Mouse (Mus musculus): ENCODE data around the gene Wdr59. TPM values are rescaled to one million over a fixed set of nuclear protein-coding genes. Genes with fewer than 3 reads are reported as not detected.

Wdr59 gene
- 5.7 and 6.0 TPM in 2 replicates for polyA plus RNA-seq (2016; fragmentation: Nextera tagmentation; extraction: Ambion mirVana)

DNA sequence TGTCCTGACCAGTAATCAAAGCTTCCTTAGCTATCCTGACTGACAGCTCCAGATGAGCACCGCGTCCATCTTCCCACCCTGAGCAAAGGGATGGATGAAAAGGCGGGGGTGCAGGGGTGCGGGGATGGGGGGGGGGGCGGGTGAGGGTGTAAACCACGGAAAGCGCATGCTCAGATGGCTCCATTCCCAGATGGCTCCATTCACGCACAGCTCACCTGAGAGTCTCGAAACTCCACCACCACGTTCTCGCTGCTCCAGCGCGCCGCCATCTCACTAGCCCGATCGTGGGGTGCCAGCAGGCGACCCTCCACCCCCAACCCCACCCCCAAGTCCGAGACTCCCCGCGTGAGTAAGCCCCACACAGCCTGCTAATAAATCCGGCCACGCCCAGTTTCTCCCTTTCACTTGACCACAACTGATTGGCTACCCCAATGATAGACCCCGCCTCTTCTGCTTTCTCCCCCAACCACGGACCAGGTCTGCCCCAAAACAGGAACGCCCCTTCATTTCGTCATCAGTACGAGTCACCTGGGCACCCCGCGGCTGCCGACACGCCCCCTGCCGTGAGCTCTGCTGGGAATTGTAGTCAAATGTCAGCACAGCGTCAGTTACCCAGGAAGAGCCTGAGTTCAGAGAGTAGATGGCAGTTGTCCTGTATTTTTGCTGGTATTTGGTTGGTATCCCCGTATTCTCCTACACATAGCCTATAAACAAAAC, at the start of gene Wdr59:
Wdr59 (minus strand) TSS at position 380 of the 717 bp plus-strand sequence.
- peak within 1 kb of the TSS; percentile 70 for H3K4me2 ChIP-seq (replicated peaks)
- H3K4me1 ChIP-seq, result peaks cover 9% of the 10 kb centered on the region
- H3K36me3 ChIP-seq, result no peaks in the 10 kb centered on the region
- WGBS, result 1% methylated on average over 31 of the region's 34 CpGs
- H3K9ac ChIP-seq (replicated peaks), result peak within 1 kb of the TSS; percentile 65
- H3K4me3 ChIP-seq, result peak within 1 kb of the TSS; percentile 71
- ATAC-seq (ENCODE audit: low FRiP score, low read depth), result peak; percentile 100
- no peak within 1 kb of the TSS for H3K27ac ChIP-seq (replicated peaks)
- no peaks in the 10 kb centered on the region for H3K27me3 ChIP-seq
- no peaks in the 10 kb centered on the region for H3K9me3 ChIP-seq

DNA sequence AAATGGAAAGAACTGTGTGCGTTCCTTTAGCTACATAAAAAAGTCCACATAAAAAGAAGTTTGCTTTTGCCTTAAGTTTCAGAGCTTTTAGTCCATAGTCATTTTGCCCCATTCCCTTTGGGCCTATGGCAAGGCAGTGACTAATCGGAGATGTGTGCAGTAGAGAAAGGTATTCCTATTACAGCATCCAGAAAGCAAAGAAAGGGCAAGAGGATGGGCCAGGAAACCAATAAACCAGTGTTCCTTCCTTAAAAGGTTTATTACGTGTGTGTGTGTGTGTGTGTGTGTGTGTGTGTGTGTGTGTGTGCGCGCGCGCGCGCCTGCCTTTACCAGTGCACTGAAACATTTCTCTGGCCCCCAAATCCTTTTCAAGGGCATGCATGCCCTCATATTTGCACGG, 49.8 kb upstream of the Wdr59 start:
- Histone ChIP-seq H3K9me3 (no peaks in the 10 kb centered on the region), H3K27me3 (no peaks in the 10 kb centered on the region), H3K4me1 (peaks cover 41% of the 10 kb centered on the region), H3K36me3 (0 out of 2 replicates have a peak, but pooled peaks cover 8% of the 10 kb centered on the region), H3K27ac (replicated peaks) (no peak overlapping the region), H3K4me3 (no peak overlapping the region), H3K9ac (replicated peaks) (no peak overlapping the region), H3K4me2 (replicated peaks) (no peak overlapping the region)
- no peak for ATAC-seq (ENCODE audit: low FRiP score, low read depth)
- WGBS, result 91% methylated on average over 10 of the region's 10 CpGs

DNA sequence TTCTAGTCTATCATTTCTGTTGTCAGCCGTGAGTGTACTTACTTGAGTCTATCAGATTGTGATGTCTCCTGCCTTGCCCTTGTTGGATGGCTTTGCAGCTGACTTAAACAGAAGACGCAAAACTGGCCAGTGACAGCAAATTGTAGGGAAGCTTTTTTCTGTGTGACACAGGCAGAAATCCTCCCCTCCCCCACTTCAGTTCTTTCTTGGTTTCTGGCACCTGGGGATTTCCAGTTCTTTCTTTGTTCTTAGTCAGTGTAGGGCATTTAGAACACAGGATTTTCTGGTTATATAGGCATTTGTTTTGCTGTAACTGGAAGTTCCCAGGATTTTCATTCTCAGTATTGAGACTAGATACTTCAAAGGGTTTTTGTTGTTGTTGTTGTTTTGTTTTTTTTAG, 48.5 kb upstream of the Wdr59 start:
- H3K4me1 ChIP-seq, result peaks cover 51% of the 10 kb centered on the region
- no peak for ATAC-seq (ENCODE audit: low FRiP score, low read depth)
- H3K4me3 ChIP-seq, result no peak overlapping the region
- H3K27ac ChIP-seq (replicated peaks), result no peak overlapping the region
- 0 out of 2 replicates have a peak, but pooled peaks cover 2% of the 10 kb centered on the region for H3K36me3 ChIP-seq
- H3K9ac ChIP-seq (replicated peaks), result no peak overlapping the region
- no peaks in the 10 kb centered on the region for H3K9me3 ChIP-seq
- 73% methylated on average over 2 of the region's 2 CpGs for WGBS
- no peaks in the 10 kb centered on the region for H3K27me3 ChIP-seq
- H3K4me2 ChIP-seq (replicated peaks), result no peak overlapping the region

DNA sequence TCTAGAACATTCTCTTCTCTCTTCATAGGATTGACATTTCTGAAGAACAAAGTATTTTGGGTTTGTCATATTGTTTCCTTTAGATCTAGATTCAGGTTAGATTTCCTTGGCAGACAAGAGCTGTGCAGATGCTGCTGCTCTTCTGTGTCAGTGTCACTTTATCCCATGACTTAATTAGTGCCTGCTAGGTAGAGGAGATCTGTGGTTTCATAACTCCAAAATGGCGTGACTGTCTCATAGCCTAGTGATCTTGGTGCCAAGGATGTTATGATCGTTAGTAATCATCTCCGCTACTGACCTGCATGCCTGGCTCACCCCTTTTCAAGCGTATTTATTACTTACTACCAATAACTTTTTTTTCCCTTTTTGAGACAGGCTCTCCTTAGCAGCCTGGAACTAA, 48.0 kb upstream of the Wdr59 start:
- 85% methylated on average over 4 of the region's 4 CpGs for WGBS
- no peaks in the 10 kb centered on the region for H3K9me3 ChIP-seq
- H3K27me3 ChIP-seq, result no peaks in the 10 kb centered on the region
- peaks cover 53% of the 10 kb centered on the region for H3K4me1 ChIP-seq
- no peak for ATAC-seq (ENCODE audit: low FRiP score, low read depth)
- H3K36me3 ChIP-seq, result no peaks in the 10 kb centered on the region
- no peak overlapping the region for H3K4me2 ChIP-seq (replicated peaks)
- no peak overlapping the region for H3K4me3 ChIP-seq
- H3K9ac ChIP-seq (replicated peaks), result no peak overlapping the region
- no peak overlapping the region for H3K27ac ChIP-seq (replicated peaks)

DNA sequence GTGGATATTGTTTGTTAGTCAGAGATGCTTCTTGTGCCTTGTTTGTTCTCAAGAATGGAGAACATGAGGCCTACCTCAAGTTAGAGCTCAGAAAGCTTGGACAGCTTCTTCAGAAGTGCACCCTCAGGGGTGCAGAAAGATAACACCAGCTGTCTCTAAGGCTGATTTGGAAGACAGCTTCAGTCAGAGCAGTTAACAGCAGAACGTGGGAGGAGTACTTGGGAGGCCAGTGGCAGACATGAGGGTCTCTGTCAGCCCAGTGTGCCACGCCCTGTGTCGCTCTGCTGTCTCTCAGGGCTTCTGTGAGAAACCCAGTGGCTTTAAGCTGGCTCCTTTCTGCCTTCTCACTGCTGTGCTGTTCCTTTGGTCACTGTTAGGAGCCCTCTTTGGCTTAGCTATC, 46.1 kb upstream of the Wdr59 start:
- Histone ChIP-seq H3K9me3 (no peaks in the 10 kb centered on the region), H3K4me1 (peaks cover 47% of the 10 kb centered on the region), H3K9ac (replicated peaks) (no peak overlapping the region), H3K36me3 (no peaks in the 10 kb centered on the region), H3K4me2 (replicated peaks) (no peak overlapping the region), H3K27ac (replicated peaks) (no peak overlapping the region), H3K27me3 (no peaks in the 10 kb centered on the region), H3K4me3 (no peak overlapping the region)
- 62% methylated on average over 3 of the region's 3 CpGs for WGBS
- no peak for ATAC-seq (ENCODE audit: low FRiP score, low read depth)

DNA sequence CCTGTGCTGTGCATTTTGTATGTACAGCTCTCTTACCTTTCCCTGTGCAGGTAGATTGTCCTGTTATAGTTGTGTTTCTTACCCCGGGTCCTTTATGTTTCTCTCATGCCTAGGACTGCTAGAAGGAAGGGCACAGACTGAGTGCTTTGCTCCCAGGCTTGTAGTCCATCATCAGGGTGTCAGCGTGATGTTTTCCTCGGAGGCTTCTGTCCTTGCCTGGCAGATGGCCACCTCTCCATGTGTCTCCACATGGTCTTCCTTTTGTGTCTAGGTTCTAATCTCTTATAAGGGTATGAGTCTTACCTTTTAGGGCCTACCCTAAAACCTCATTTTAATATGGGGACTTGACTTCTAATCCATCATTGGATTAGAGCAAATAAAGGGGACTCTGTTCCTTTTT, 45.7 kb upstream of the Wdr59 start:
- ATAC-seq (ENCODE audit: low FRiP score, low read depth), result no peak
- Histone ChIP-seq H3K9me3 (no peaks in the 10 kb centered on the region), H3K4me1 (peaks cover 43% of the 10 kb centered on the region), H3K27me3 (no peaks in the 10 kb centered on the region), H3K9ac (replicated peaks) (no peak overlapping the region), H3K4me2 (replicated peaks) (no peak overlapping the region), H3K27ac (replicated peaks) (no peak overlapping the region), H3K36me3 (no peaks in the 10 kb centered on the region), H3K4me3 (no peak overlapping the region)
- 81% methylated on average over 3 of the region's 3 CpGs for WGBS

DNA sequence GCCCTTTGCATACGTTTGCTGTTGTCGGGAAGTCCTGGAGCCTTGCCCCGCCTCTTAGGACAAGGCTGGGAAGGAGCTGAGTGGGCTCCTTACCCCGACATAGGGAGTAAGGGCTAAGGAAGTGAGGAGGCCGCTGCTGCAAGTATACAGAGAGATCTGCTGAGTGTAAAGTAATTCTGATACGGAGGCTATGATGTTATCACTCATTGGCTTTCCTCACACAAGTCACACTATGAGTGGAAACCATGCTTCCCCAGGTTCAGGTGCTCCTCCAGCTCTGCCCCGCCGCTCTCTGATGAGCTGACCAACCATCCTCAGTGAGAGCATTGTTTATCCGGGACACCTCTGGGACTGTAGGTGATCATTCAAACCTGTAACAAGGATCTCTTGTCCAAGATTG, 44.4 kb upstream of the Wdr59 start:
- H3K27ac ChIP-seq (replicated peaks), result peak overlapping the region; percentile 35; the same call in 1 of the 2 replicates
- 69% methylated on average over 9 of the region's 9 CpGs for WGBS
- peaks cover 32% of the 10 kb centered on the region for H3K4me1 ChIP-seq
- ATAC-seq (ENCODE audit: low FRiP score, low read depth), result no peak
- H3K9ac ChIP-seq (replicated peaks), result no peak overlapping the region
- H3K4me3 ChIP-seq, result no peak overlapping the region
- H3K36me3 ChIP-seq, result no peaks in the 10 kb centered on the region
- no peak overlapping the region for H3K4me2 ChIP-seq (replicated peaks)
- H3K9me3 ChIP-seq, result no peaks in the 10 kb centered on the region
- H3K27me3 ChIP-seq, result no peaks in the 10 kb centered on the region

DNA sequence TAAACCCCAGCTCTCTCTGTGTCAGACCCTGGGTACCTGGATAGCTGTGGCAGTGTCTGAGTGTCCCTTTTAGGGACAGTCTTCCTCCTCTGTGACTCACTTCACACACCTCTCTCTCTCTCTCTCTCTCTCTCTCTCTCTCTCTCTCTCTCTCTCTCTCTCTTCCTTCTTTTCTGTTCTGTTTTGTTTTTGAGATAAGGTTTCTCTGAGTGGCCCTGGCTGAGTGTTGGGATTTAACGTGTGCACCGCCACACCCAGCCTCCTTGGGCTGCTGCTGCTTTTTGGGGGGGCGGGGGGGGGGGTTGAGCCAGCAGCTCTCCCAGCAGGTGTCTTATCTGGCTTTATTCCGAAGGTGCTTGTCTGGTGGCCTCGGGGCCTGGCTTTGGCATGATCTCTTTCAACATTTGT, 43.9 kb upstream of the Wdr59 start:
- Histone ChIP-seq H3K36me3 (no peaks in the 10 kb centered on the region), H3K9ac (replicated peaks) (no peak overlapping the region), H3K4me2 (replicated peaks) (no peak overlapping the region), H3K27ac (replicated peaks) (peak overlapping the region; percentile 35; the same call in 1 of the 2 replicates), H3K4me3 (no peak overlapping the region), H3K9me3 (no peaks in the 10 kb centered on the region), H3K27me3 (no peaks in the 10 kb centered on the region), H3K4me1 (peaks cover 32% of the 10 kb centered on the region)
- ATAC-seq (ENCODE audit: low FRiP score, low read depth), result no peak
- WGBS, result 45% methylated on average over 5 of the region's 5 CpGs

DNA sequence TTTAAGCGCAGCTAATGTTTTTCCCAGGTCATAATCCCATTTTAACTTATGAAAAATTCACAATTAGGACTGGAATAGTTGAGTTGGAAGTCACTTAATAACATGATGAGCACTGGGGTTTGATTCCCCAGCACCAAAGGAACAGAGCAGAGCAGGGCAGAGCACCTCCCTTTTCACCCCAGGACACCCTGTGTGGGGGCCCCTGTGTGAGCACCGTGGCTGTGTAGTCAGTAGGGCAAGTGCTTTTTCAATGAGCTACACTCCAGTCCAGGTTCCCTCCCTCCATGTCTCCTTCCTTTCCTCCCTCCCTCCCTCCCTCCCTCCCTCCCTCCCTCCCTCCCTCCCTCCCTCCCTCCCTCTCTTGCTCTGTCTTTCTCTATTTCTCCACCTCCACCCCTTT, 42.2 kb upstream of the Wdr59 start:
- 90% methylated on average over 2 of the region's 2 CpGs for WGBS
- Histone ChIP-seq H3K9me3 (no peaks in the 10 kb centered on the region), H3K27ac (replicated peaks) (no peak overlapping the region), H3K4me3 (no peak overlapping the region), H3K9ac (replicated peaks) (no peak overlapping the region), H3K36me3 (no peaks in the 10 kb centered on the region), H3K27me3 (no peaks in the 10 kb centered on the region), H3K4me2 (replicated peaks) (no peak overlapping the region), H3K4me1 (peaks cover 25% of the 10 kb centered on the region)
- ATAC-seq (ENCODE audit: low FRiP score, low read depth), result no peak

DNA sequence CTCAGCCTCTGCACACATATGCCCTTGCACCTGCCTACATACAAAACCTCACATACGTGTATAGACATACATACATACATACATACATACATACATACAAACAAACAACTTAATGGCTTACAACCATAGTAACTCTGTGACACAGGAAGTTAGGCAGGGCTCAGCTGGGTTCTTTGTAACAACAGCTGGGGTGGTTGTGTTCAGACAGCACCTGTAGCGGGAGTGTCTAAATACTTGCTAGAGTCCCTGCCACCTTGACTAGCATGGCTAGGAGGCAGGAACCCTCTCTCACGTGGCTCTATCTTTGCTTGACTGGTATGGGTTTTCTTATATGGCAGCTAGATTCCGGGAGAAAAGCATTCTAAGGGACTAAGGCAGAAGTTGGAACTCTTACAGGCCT, 41.8 kb upstream of the Wdr59 start:
- Histone ChIP-seq H3K4me1 (peaks cover 25% of the 10 kb centered on the region), H3K27ac (replicated peaks) (no peak overlapping the region), H3K4me2 (replicated peaks) (no peak overlapping the region), H3K27me3 (no peaks in the 10 kb centered on the region), H3K36me3 (no peaks in the 10 kb centered on the region), H3K9ac (replicated peaks) (no peak overlapping the region), H3K9me3 (no peaks in the 10 kb centered on the region), H3K4me3 (no peak overlapping the region)
- 92% methylated on average over 4 of the region's 4 CpGs for WGBS
- ATAC-seq (ENCODE audit: low FRiP score, low read depth), result no peak

DNA sequence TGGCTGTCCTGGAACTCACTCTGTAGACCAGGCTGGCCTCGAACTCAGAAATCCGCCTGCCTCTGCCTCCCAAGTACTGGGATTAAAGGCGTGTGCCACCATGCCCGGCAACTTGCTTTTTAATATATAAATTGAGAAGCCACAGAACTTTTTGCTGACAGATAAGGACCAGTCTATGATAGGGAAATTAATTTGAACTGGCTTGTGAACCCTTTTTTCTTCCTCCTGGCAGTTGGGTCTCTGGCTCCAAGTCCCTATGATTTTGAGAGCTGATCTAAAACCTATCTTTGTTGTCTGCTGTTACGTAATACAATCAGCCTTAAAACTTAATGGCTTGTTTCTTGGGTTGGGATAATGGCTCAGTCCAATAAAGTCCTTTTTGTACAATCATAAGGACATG, 41.2 kb upstream of the Wdr59 start:
- Histone ChIP-seq H3K9ac (replicated peaks) (no peak overlapping the region), H3K4me1 (peaks cover 20% of the 10 kb centered on the region)
- 97% methylated on average over 5 of the region's 5 CpGs for WGBS

DNA sequence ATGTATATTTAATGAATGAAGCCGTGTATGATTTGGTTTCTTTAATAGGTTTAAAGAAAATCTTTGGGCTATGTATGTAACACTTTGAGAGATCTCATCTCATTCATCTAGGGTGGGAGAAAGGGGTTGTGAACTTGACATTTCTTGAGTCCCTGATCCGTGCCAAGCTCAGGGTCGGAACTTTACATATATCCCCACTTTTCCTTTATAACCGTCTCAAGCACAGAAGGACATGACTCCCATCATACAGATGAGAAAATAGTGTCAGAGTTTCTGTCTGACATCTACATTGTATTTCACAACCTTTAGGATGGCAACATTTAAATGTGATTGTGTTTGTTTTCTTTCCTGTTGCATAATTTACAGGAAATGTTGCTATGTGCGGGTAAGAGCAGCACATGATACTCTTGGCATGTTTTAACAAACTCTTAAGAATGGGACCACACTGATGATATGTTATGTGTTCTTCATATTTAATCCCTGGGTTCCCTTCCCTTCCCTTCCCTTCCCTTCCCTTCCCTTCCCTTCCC, 40.4 kb upstream of the Wdr59 start:
- 97% methylated on average over 5 of the region's 5 CpGs for WGBS
- no peaks in the 10 kb centered on the region for H3K36me3 ChIP-seq

More for the DNA sequence above, 41.2 kb upstream of the Wdr59 start:
- no peak overlapping the region for H3K4me3 ChIP-seq
- H3K27ac ChIP-seq (replicated peaks), result no peak overlapping the region
- no peaks in the 10 kb centered on the region for H3K36me3 ChIP-seq
- no peaks in the 10 kb centered on the region for H3K9me3 ChIP-seq
- no peaks in the 10 kb centered on the region for H3K27me3 ChIP-seq
- no peak overlapping the region for H3K4me2 ChIP-seq (replicated peaks)
- ATAC-seq (ENCODE audit: low FRiP score, low read depth), result no peak

More for the DNA sequence above, 40.4 kb upstream of the Wdr59 start:
- Histone ChIP-seq H3K4me2 (replicated peaks) (no peak overlapping the region), H3K9me3 (no peaks in the 10 kb centered on the region), H3K4me3 (no peak overlapping the region), H3K27me3 (no peaks in the 10 kb centered on the region), H3K27ac (replicated peaks) (no peak overlapping the region), H3K9ac (replicated peaks) (no peak overlapping the region), H3K4me1 (peaks cover 15% of the 10 kb centered on the region)
- no peak for ATAC-seq (ENCODE audit: low FRiP score, low read depth)
